Mouse (Mus musculus): Measurements from ENCODE around the gene Sec14l1.

Sec14l1 gene

GRCm38 (mm10) chr11:117153553-117153952, 38.6 kb downstream of the Sec14l1 start:
- DNase-seq (ENCODE audit: low spot score), result no peak

GRCm38 (mm10) chr11:117154088-117154815, 39.3 kb downstream of the Sec14l1 start:
- DNase-seq (ENCODE audit: low spot score), result no peak

GRCm38 (mm10) chr11:117156725-117157124, 41.8 kb downstream of the Sec14l1 start:
- peak; percentile 90 for DNase-seq (ENCODE audit: low spot score)

GRCm38 (mm10) chr11:117158343-117158742, 43.4 kb downstream of the Sec14l1 start:
- no peak for DNase-seq (ENCODE audit: low spot score)

GRCm38 (mm10) chr11:117159257-117159945, 44.4 kb downstream of the Sec14l1 start:
- DNase-seq (ENCODE audit: low spot score), result no peak

- DNase-seq (ENCODE audit: low spot score), result no peak
Observed at GRCm38 (mm10) chr11:117159946-117160307, 45.0 kb downstream of the Sec14l1 start.

- no peak for DNase-seq (ENCODE audit: low spot score)
Observed at GRCm38 (mm10) chr11:117160791-117161190, 45.8 kb downstream of the Sec14l1 start.

GRCm38 (mm10) chr11:117161574-117161973, 46.6 kb downstream of the Sec14l1 start:
- no peak for DNase-seq (ENCODE audit: low spot score)

GRCm38 (mm10) chr11:117163098-117163497, 48.1 kb downstream of the Sec14l1 start:
- no peak for DNase-seq (ENCODE audit: low spot score)

GRCm38 (mm10) chr11:117163771-117164170, 48.8 kb downstream of the Sec14l1 start:
- no peak for DNase-seq (ENCODE audit: low spot score)

- no peak for DNase-seq (ENCODE audit: low spot score)
Observed at GRCm38 (mm10) chr11:117168278-117169087, 53.5 kb downstream of the Sec14l1 start.

- DNase-seq (ENCODE audit: low spot score), result no peak
Observed at GRCm38 (mm10) chr11:117169088-117169635, 54.2 kb downstream of the Sec14l1 start.

- DNase-seq (ENCODE audit: low spot score), result no peak
Observed at GRCm38 (mm10) chr11:117169801-117170565, 55.0 kb downstream of the Sec14l1 start.

- DNase-seq (ENCODE audit: low spot score), result no peak
Observed at GRCm38 (mm10) chr11:117174098-117174892, 59.3 kb downstream of the Sec14l1 start.

- peak; percentile 42 for DNase-seq (ENCODE audit: low spot score)
Observed at GRCm38 (mm10) chr11:117174924-117175323, 60.0 kb downstream of the Sec14l1 start.

GRCm38 (mm10) chr11:117175472-117175871, 60.5 kb downstream of the Sec14l1 start:
- DNase-seq (ENCODE audit: low spot score), result no peak

GRCm38 (mm10) chr11:117176304-117176703, 61.3 kb downstream of the Sec14l1 start:
- peak; percentile 52 for DNase-seq (ENCODE audit: low spot score)

GRCm38 (mm10) chr11:117176900-117177299, 61.9 kb downstream of the Sec14l1 start:
- no peak for DNase-seq (ENCODE audit: low spot score)

GRCm38 (mm10) chr11:117177303-117177979, 62.5 kb downstream of the Sec14l1 start:
- DNase-seq (ENCODE audit: low spot score), result peak; percentile 95

GRCm38 (mm10) chr11:117179902-117180301, 64.9 kb downstream of the Sec14l1 start:
- DNase-seq (ENCODE audit: low spot score), result no peak

Measured in embryo, embryonic 10 days (tissue).